Mouse (Mus musculus): ENCODE results near the gene Olfr1371.
"Not testable (repeated sequence)": the region's sequence is repeated elsewhere in the genome, so short reads cannot be mapped to it uniquely, and the experiment has no call there.

Olfr1371 gene

DNA sequence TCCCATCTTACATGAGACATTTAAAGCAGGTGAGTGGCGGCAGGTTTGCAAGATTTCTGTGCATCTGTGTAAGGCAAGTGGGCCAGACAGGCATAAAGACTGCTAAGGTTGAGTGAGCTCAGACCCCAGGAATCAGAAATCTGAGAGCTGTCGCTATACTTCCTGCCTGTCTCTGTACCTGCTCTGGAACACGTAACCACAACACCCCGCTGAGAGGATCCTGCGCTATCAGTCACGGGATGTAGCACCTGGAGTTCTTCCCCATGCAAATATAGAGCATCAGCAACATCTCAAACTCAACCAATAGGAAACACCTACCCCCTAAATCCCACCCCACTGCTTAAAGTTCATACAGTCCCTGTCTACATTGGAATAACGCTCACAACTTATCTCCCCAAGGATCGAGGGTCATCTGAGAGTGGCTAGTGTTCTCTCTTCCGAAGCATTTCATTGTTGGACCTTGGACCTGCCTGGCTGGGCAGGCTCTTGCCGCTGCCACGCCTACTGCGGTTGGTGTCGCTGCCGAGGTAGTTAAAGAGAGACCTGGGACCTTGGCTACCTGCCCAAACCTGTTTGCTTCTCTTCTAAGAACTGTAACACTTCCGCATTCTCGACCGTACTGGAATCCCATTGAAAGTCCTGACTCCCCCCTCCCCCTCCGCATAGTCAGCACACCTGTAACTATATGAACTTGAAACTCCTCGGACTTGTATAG, 10.3 kb upstream of the Olfr1371 start:
- peak; percentile 97 to 98 for DNase-seq

DNA sequence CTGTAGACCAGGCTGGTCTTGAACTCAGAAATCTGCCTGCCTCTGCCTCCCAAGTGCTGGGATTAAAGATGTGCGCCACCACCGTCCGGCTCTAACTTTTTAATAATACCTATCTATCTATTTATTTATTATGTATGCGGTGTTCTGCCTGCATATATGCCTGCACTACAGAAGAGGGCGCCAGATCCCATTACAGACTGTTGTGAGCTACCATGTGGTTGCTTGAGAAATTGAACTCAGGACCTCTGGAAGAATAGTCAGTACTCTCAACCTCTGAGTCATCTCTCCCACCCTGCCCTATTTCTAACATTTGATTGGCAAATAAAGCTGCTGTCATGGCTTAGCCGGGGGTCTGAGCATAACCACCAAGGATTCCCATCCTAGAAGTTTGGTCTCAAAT, 9.1 kb upstream of the Olfr1371 start:
- peak in 1 of 2 experiments; percentile 53 for DNase-seq

DNA sequence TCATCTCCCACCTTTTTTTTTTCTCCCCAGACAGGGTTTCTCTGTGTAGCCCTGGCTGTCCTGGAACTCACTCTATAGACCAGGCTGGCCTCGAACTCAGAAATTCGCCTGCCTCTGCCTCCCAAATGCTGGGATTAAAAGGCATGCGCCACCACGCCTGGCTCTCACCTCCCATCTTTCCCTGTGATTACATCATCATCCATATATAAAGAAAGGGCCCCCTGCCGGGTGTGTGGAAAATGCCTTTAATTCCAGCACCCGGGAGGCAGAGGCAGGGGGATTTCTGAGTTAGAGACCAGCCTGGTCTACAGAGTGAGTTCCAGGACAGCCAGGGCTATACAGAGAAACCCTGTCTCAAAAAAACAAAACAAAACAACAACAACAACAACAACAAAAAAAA, 8.1 kb upstream of the Olfr1371 start:
- DNase-seq = not testable (repeated sequence)

DNA sequence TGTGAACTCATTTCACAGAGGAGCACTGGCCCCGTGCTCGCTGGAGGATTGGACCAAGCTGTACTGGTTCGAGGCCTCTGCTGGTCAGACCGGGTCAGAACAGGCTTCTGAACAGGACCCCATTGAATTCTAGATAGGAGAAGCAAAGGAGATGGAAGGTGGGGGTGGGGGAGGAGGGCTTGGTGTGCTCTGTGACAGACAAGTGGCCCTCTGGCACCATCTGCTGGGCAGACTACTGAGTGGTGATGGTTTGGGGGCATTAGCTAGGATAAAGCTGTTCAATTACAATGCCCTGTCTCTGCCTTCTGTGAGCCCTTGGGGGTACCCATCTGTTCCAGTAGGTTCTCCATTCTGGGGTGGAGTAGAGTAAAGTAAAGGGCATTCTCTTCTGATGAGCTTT, 6.5 kb upstream of the Olfr1371 start:
- peak; percentile 78 to 87 for DNase-seq

DNA sequence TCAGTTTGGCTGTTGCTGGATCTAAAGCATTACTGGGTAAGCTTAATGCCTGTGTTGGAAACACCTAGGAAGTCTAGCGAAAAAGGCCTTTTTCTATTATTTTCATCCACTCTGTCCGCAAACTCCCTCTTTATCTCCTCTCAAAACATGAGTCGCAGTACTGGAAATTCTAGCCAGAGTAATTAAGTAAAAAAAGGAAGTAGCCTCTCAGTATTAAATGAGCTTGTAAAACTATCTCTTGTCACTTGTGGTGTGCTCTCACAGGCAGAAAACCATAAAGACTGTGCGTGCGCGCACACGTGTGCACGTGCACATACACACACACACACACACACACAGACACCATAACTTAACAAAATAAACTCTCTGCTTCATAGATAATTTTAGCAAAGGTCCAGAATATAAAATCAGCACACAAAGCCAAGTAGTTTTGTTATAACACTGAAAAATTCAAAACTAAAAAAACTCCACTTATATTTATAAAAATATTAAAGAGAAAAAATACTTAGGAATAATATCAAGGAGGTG, 17.2 kb downstream of the Olfr1371 start:
- not testable (repeated sequence) for DNase-seq

DNA sequence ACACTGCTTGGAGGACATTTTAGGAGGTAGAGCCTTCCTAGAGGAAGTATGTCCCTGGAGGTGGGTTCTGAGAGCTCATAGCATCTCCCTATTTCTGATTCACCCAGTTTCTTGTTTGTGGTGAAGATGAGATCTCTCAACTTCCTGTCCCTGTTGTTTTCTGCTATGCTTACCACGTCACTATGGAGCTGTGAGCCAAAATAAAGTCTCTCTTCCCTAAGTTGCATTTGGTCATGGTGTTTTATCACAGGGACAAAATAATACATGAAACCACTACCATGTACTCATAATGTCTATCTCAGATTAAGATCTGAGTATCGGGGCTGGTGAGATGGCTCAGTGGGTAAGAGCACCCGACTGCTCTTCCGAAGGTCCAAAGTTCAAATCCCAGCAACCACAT, 33.1 kb downstream of the Olfr1371 start:
- DNase-seq = not testable (repeated sequence)

DNA sequence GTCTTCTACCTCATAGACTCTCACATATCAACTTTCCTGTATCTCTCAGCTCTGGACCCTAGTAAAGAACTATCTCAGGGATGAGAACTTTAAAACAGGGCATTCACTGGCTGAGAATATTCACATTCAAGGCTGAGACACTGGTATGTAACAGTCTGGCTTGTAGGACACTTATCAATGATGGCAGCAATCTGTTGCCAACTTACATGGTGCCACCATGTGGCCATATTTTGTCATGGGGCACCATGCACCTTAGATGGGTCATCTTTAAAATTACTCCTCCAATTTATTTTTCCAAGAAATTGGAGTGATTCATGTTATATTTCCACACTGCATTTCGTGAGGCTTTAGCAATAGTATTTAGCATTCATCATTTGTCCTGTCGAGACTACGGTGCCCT, 33.9 kb downstream of the Olfr1371 start:
- DNase-seq = not testable (repeated sequence)

DNA sequence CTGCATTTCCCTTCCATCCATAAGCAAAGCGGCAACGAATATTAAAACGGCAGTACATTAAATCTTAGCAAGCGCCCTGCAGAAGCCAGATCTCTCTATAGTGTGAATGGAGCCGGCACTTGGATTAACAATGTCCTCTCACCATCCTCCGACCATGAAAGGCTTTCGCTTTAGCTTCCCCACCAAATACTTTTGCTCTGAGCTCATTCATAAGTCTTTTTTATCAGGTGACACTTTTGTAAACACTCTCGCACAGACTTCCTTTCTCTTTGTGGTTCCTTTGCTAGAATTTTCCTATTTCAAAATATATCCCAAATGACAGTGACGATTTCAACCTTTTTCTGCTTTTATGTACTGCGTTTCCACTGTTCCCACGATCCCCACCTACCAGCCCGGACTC, 45.3 kb downstream of the Olfr1371 start:
- no peak for DNase-seq

DNA sequence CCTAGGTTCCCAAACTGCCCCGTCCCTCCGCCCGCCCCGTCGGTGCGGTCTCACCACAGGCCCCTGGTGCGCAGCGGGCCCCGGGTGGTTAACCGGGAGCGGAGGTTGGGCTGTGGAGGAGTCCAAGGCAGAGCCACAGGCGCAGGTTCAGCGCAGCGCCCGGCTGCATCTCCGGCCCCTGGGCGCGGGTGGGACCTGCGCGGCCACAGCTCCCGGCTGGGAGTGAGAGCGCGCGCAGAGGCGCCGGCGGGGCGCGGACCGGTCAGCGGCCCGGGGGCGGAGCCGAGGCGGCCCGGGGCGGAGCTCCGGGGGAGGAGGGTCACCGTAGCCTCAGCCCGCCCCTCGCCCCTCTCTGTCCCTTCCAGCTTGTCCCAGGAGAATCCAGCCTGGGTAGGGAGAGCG, 45.9 kb downstream of the Olfr1371 start:
- DNase-seq = peak; percentile 11 to 42

DNA sequence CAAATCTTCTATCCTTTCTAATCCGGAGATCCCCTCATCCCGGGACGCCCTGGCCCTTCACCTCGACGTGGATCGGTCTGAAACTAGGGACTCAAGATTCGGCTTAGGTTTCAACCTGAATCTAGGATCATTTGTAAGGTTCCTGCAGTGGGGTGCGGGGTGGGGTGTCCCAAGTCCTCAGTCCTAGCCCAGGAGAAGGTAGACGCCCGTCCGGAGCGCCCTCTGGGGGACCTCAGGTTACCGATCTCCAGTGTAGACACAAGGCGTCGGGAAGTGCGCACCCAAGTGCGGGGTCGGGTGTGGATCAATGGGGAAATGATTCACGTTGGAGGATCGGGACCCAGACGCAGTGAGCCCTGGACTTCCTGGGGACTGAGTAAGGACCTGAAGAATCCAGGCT, 46.7 kb downstream of the Olfr1371 start:
- DNase-seq = peak; percentile 47 to 54

DNA sequence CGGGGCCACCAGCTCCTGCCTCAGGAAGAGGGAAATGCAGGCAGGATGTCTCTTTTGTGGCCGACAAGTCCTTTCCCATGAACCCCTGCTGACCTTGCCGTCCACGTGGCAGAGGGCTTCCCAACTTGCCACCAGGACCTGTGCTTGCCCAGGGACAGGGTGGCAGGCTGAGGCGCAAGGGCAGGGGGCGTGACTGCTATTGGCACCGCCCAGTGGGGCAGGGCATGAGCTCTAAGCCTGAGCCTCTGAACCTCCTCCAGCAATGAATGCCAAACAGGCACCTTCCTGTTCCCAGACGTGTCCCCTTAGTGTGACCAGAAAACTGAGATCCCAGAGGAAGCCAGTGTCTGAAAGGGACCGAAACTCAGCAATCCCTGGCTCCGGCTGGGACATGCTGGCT, 49.9 kb downstream of the Olfr1371 start:
- DNase-seq = peak; percentile 67 to 81
